Mouse (Mus musculus): ENCODE data around the gene Mup2. TPM values are rescaled to one million over a fixed set of nuclear protein-coding genes. Genes with fewer than 3 reads are reported as not detected.
"Not testable (repeated sequence)": the region's sequence is repeated elsewhere in the genome, so short reads cannot be mapped to it uniquely, and the experiment has no call there.

The Mup2 gene
- polyA plus RNA-seq (2015; fragmentation: Nextera tagmentation; extraction: Ambion mirVana), result not detected in 2 replicates

DNA sequence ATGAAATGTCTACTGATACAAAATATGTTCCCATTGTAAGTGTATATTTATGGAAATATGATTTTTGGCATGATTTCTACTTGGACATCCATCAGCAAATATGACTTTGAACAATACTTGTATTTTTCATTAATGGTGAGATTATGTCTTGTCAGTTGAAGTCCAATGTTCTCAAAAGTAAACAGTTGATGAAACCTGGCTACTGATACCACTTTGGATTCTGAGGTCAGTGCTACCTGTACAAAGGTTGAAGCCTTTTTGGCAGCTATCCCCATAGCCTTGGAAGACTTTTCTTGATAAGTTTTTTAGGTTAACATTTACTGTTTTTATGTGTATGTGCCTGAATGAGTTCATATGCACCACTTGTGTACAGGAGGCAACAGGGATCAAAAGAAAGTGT, at the start of gene Mup2:
Mup2 (minus strand) TSS at position 101 of the 400 bp plus-strand sequence.
- not testable (repeated sequence) for ATAC-seq (ENCODE audit: extremely low read depth, insufficient number of reproducible peaks, low FRiP score, low TSS enrichment)

More for the DNA sequence above, at the start of gene Mup2:
- H3K4me2 ChIP-seq; H3K4me3 ChIP-seq; H3K27ac ChIP-seq (replicated peaks); H3K9ac ChIP-seq; H3K4me1 ChIP-seq; H3K9me3 ChIP-seq; H3K27me3 ChIP-seq (replicated peaks); H3K36me3 ChIP-seq: not testable (repeated sequence)

Other genes starting within 250 kb of the Mup2 start
- gene Slc46a2, start 239.2 kb downstream of the Mup2 start, polyA plus RNA-seq (2015; fragmentation: Nextera tagmentation; extraction: Ambion mirVana), result 0.15 and 0.74 TPM in 2 replicates
- gene Mup4, start 193.6 kb downstream of the Mup2 start, polyA plus RNA-seq (2015; fragmentation: Nextera tagmentation; extraction: Ambion mirVana), result not detected in 2 replicates
- not detected in 2 replicates for gene Mup6, start 190.0 kb downstream of the Mup2 start, polyA plus RNA-seq (2015; fragmentation: Nextera tagmentation; extraction: Ambion mirVana)
- gene Mup7, start 83.8 kb downstream of the Mup2 start, polyA plus RNA-seq (2015; fragmentation: Nextera tagmentation; extraction: Ambion mirVana), result not detected in 2 replicates
- not detected in 2 replicates for gene Mup8, start 68.3 kb upstream of the Mup2 start, polyA plus RNA-seq (2015; fragmentation: Nextera tagmentation; extraction: Ambion mirVana)